Mouse (Mus musculus) frontal cortex, adult 2 months (tissue): ENCODE data around the gene Smad3. TPM values are rescaled to one million over a fixed set of nuclear protein-coding genes. Genes with fewer than 3 reads are reported as not detected.

Experiments used
- DNase-seq, 2 experiments: peaks; one replicate each; pipeline ENCODE4 v3.0.0; 2022; ENCODE audit warnings: low spot score in 1 of 2; ENCODE audit errors: extremely low spot score in 1 of 2
- polyA plus RNA-seq: library from polyadenylated mRNA; depleted of rRNA; stranded (reverse); fragments of >200 nt; gene quantifications from 2 replicates; pipeline ENCODE4 v1.2.3, GENCODE M21; 2012; rRNA removed

Smad3 gene
- polyA plus RNA-seq, result 29.5 and 33.5 TPM in 2 replicates

DNA sequence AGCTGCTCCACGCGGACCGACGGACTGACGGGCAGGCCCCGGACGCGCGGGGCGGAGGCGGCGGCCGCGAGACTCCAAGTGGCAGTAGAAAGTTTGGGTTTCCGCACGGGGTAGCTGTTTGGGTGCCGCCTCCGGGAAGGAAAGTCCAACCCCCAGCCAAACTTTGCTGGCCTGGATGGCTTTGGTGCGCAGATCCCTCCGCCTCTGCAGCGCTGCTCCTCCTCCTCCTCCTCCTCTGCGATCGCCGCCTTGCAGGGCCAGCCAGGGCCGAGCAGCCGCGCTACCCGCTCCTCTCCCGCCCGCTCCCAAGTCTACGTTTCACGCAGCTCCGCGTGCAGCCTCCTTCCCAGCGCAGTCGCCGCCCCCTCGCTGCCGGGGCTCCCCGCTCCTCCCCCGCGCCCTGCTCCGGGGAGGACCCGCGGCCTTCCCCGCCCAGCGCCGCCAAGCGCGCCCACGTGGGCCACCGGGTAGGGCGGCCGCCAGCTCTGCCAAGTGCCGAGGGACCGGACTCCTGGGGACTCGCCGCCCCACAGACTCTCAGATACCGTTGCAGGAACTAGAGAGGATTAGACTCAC lies at the start of gene Smad3:
Smad3 (minus strand) TSS at position 130 of the 576 bp plus-strand sequence.
- peak; percentile 72 to 88 for DNase-seq

- DNase-seq, result no peak
Observed at GRCm38 (mm10) chr9:63804847-63805246, 47.1 kb upstream of the Smad3 start.

DNA sequence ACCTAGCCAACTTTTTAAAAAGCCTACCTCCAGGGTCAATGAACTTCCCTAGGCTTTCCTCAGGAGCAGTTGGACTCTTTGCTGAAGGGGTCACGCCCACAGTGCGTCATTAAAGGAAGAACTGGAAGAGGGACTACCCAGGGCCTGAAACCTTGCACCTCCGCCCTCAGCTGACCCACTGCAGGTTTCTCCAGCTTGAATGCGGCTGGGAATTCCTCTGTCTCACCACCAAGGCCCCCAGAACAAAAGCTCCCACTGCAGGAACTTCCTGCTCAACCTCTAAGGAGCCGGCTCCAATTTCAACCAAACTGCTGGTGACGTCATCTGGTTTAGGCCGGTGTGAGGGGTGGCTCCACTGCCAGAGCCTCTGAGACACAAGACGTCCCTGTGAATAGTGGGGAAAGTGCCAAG lies 45.4 kb upstream of the Smad3 start:
- no peak for DNase-seq

GRCm38 (mm10) chr9:63802504-63802903 lies 44.7 kb upstream of the Smad3 start:
- DNase-seq, result peak in 1 of 2 experiments; percentile 46

GRCm38 (mm10) chr9:63802080-63802479 lies 44.3 kb upstream of the Smad3 start:
- DNase-seq, result no peak

GRCm38 (mm10) chr9:63796429-63796828 lies 38.6 kb upstream of the Smad3 start:
- no peak for DNase-seq

DNA sequence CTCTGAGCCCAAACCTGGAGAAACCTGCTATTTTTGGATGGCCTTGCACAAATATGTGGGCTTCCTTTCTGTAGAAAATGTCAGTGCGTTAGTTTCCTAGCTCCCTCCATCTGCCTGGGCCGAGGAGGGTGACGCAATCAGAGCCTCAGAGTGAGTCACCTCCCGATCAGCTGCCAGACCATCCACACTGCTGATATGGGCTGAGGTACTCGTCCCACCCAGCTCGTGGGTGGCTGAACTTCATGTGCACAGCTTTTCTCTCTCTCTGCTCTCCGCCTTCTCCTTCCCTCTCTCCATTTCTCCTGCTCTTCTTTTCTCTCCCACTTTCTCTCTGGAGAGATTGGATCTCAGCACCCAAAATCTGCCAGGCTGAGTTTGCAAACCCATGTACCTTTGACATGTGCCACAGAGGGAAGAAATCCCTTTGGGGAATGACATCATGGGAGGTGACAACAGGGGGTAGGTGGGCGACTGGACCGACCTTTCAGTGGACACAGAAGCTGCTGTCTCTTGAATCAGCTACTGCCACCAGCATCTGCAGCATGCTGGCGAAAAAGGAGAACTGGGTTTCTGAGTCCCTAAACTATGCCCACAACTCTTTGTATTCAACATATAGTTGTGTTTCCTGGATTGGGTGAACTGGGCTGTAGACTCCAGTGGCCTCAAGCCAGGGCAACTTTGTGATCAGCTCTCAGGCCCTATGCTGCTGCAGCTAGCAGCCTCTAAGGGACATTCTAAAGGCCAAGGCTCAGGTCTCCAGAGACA lies 36.1 kb upstream of the Smad3 start:
- DNase-seq, result peak; percentile 89 to 91

DNA sequence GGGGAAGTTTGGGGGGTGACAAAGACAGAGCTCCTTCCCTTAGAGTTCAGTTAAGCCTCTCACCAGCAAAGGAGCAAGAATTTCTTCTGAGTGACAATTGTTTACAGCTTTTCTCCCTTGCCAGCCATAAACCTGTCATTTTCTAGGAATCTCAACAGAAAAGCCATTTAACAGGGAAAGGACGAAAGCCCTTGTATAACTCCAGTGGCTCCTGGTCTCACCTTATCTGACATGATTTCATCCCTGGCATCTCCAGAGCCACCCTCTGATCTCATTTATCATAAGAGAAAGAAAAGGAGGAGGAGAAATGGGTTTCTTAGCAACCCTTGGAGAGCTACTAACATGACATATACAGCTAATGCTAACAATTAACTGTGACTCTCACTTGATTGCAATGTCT lies 33.9 kb upstream of the Smad3 start:
- DNase-seq, result no peak

DNA sequence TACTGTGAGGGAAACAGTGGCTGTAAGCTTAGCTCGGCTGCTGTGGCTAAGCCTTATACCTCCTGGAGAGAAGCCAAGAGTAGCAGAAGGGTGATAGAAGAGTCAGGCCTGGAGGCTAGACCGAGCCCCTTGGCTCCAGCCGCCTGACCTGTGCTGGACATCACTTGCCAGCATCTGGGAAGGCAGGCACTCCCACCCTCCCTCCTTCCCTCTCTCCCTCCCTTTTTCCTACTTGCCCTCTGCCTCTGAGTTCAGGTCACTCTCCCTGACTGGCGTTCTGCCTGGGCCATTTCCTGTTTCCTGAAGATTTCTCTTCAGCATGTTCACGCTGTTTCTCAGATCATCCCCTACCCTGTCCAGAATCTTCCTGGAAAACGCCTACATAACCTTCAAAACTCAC lies 33.5 kb upstream of the Smad3 start:
- DNase-seq, result no peak

DNA sequence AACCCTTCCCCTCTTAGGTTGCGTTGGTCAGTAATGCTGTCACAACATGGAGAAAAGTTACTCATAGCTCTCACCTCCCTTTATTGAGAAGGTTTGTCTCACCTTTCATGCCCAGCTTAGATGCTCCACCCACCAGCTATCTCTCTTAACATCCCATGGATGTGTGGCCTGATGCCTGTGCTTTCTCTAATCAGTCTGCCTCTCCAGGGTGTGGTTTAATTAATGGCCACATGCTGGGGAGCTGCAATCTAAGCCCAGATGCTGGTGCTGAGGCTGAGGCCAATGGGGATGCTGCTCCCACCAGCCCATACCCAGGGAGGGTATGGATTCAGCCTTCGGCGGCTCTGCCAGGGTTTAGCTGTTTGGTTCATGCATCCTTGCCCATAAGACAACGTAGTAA lies 32.4 kb upstream of the Smad3 start:
- no peak for DNase-seq

- no peak for DNase-seq
Observed at GRCm38 (mm10) chr9:63789386-63789785, 31.6 kb upstream of the Smad3 start.

DNA sequence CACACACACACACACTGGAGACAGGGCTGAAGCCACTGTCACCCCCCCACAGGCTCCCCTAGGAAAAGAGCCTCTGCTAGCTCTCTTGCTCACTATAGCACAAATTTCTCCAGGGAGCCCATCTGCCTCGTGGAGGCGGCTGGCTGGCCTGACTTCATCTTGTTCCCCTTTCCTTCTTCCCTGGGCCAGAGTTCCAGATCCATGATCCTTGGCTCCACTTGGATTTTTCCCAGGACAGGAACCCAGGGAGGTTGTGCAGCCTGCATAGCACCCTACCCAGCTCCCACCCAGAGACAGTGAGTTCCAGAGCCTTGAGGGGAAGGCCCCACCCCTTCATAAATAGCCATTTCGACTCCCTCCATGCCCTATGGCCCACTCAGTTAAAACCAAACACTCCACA lies 29.8 kb upstream of the Smad3 start:
- DNase-seq, result no peak

DNA sequence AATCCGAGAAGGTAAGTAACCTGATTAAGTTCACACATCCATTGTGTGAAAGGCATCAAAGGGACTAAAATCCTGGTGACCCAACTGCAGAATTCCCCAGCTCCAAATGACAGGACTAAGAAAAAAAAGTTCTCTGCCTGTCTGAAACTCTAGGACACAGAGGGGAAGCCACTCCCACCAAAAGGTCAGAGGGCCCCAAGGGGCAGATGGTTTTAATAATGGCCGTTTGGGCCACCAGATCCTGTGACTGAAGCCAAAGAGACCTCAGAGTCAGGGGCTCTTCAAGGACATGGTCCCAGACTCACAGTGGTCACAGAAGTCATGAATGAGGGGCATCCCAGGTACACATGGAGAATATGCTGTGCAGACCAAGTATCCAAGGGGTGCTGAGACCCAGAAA lies 29.3 kb upstream of the Smad3 start:
- no peak for DNase-seq

DNA sequence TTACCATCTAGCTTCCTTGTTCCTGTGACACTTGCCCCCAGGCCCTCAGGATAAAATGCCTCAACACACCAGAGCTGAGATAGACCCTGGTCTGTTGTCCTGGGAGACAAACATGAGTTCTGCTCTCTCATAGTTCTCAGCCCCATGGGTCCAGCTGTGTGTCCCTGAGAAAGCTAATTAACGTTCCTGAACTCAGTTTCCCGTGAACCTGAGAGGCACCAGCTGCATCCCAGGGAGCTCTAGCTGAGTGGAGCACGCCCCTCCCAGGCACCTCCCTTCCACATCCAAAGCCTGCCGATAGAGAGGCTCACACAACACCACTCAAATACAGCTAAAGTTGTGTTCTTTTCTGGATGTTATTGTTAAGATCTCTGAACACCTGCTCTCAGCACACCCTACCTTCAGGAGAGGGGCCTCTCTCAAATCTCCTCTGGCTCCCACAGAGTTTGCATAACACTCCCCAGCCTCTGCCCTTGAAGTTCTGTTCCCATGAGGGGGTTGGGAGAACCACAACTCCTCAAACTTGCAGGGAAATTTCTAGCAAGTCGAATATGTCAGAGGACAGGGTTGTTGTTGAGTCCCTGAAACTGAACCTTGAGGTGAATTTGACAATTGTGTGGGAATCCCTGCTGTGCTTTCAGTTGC lies 28.4 kb upstream of the Smad3 start:
- DNase-seq, result no peak

DNA sequence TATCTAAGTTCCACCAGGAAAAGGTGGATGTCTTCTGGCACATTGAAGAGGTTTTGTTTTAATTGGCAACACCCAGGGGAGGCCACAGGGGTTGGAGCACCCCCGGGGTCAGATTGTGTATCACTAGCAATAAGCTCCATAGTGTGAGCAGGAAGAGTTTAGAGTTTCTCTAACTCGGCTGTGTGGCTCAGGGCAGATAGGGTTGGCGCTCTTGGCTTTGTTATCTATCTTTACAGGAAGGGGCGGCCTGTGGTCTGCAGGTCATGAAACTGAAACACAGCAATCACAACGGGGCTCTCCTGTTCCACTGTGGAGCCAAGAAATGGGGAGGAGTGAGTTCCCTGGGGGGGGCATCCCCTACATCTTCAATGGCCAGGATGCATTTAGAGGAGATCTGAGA lies 27.7 kb upstream of the Smad3 start:
- no peak for DNase-seq

- DNase-seq, result no peak
Observed at GRCm38 (mm10) chr9:63784597-63784996, 26.8 kb upstream of the Smad3 start.

GRCm38 (mm10) chr9:63782744-63783143 lies 24.9 kb upstream of the Smad3 start:
- DNase-seq, result no peak

- DNase-seq, result no peak
Observed at GRCm38 (mm10) chr9:63781714-63782464, 24.1 kb upstream of the Smad3 start.

DNA sequence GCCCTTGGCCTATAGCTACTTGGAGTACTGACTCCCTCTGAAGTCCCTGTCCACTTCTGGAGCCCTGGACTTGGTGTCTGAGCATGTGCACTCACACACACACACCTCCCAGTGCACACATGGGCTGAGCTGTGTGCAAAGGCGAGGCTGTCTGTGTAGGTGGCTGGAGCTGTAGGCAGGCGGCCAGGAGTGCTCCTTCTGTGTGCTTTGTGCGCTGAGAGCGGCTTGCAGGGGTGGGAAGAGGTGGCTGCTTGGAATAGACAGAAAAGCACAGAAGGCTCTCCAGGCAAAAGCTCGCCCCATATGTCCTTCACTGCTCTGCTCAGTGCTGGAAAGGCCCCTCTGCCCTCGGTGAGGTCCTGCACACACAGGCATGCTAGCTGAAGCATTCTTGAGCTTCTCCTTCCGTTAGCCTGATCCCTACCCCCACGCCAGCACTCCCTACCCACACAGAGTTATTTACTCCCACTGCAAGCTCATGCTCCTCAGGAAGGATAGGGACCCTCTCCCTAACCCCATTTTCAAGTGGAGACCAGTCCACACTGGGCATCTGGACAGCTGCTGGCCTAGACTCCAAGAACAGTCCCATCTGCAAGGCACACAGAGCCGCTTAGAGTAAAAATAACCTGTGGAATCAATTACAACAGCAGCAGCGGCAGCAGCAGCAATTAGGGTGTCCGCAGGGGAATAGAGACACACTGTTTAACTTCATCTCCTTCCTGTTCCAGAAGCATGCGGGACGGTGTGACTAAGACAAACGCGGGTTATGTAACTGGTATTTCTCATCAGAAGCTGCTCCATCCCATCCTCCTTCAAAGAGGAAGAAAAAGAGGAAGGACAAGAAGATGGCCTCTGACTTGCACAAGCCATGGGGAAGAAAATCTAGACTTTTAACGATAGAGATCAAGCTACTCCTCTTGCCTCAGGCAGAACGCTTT lies 22.4 kb upstream of the Smad3 start:
- DNase-seq, result peak; percentile 86 to 91

- DNase-seq, result no peak
Observed at GRCm38 (mm10) chr9:63776735-63777134, 18.9 kb upstream of the Smad3 start.
